Mouse (Mus musculus) heart, postnatal 25 days (tissue): ENCODE measurements around the gene Klf6. TPM values are rescaled to one million over a fixed set of nuclear protein-coding genes. Genes with fewer than 3 reads are reported as not detected.

Source experiments
- DNase-seq: peaks from one replicate; pipeline ENCODE4 v3.0.0; 2022; ENCODE audit warnings: low spot score
- intact Hi-C: fragments of 180-260 bp; cut with DNase I; formaldehyde crosslinking; loops from one replicate; pipeline ENCODE4 v1.15.1; 2025
- total RNA-seq, 2 experiments: library from RNA; stranded (reverse); gene quantifications; 2 replicates each; pipeline ENCODE4 v1.2.3; 2021

Klf6 gene
- total RNA-seq: 10 to 100 TPM; 47.7 to 55.1 TPM

- intact Hi-C loops: loop anchor here (2.0 to 10.0 kb wide), 9 partner anchors 59 to 1197 kb away; no protein-coding TSS in a partner anchor
Measured at GRCm38 (mm10) chr13:5861157-5862002, at the start of gene Klf6. Gene Klf6 (plus strand): TSS chr13:5861482.

GRCm38 (mm10) chr13:5813433-5813832 lies 47.8 kb upstream of the Klf6 start:
- DNase-seq: no peak
- intact Hi-C loops: no loop called here

More at GRCm38 (mm10) chr13:5861157-5862002, at the start of gene Klf6:
- peak; percentile 100 for DNase-seq

GRCm38 (mm10) chr13:5817250-5817649 lies 44.0 kb upstream of the Klf6 start:
- intact Hi-C loops: no loop called here
- DNase-seq: no peak

- DNase-seq: no peak
- intact Hi-C loops: no loop called here
Measured at GRCm38 (mm10) chr13:5819173-5819572, 42.1 kb upstream of the Klf6 start.

GRCm38 (mm10) chr13:5822586-5822985 lies 38.7 kb upstream of the Klf6 start:
- intact Hi-C loops: no loop called here
- DNase-seq: no peak

- no peak for DNase-seq
- intact Hi-C loops: no loop called here
Measured at GRCm38 (mm10) chr13:5823150-5823549, 38.1 kb upstream of the Klf6 start.

- DNase-seq: no peak
- intact Hi-C loops: no loop called here
Measured at GRCm38 (mm10) chr13:5824189-5824815, 37.0 kb upstream of the Klf6 start.

- peak; percentile 17 for DNase-seq
- intact Hi-C loops: no loop called here
Measured at GRCm38 (mm10) chr13:5826170-5826827, 35.0 kb upstream of the Klf6 start.

- no peak for DNase-seq
- intact Hi-C loops: no loop called here
Measured at GRCm38 (mm10) chr13:5831976-5832375, 29.3 kb upstream of the Klf6 start.

GRCm38 (mm10) chr13:5837174-5837777 lies 24.0 kb upstream of the Klf6 start:
- DNase-seq: no peak
- intact Hi-C loops: no loop called here

- no peak for DNase-seq
Measured at GRCm38 (mm10) chr13:5841418-5841817, 19.9 kb upstream of the Klf6 start.

GRCm38 (mm10) chr13:5842911-5843310 lies 18.4 kb upstream of the Klf6 start:
- no peak for DNase-seq

More at GRCm38 (mm10) chr13:5841418-5841817, 19.9 kb upstream of the Klf6 start:
- intact Hi-C loops: loop anchor here (5.0 kb wide), 1 partner anchor 39 kb away; no protein-coding TSS in a partner anchor

GRCm38 (mm10) chr13:5843829-5844228 lies 17.5 kb upstream of the Klf6 start:
- no peak for DNase-seq
- intact Hi-C loops: loop anchor here (5.0 kb wide), 1 partner anchor 42 kb away; no protein-coding TSS in a partner anchor

More at GRCm38 (mm10) chr13:5842911-5843310, 18.4 kb upstream of the Klf6 start:
- intact Hi-C loops: loop anchor here (5.0 kb wide), 1 partner anchor 41 kb away; no protein-coding TSS in a partner anchor

GRCm38 (mm10) chr13:5844338-5844737 lies 16.9 kb upstream of the Klf6 start:
- intact Hi-C loops: loop anchor here (5.0 kb wide), 1 partner anchor 42 kb away; no protein-coding TSS in a partner anchor
- no peak for DNase-seq

- intact Hi-C loops: no loop called here
- DNase-seq: no peak
Measured at GRCm38 (mm10) chr13:5845161-5845590, 16.1 kb upstream of the Klf6 start.

- DNase-seq: no peak
- intact Hi-C loops: no loop called here
Measured at GRCm38 (mm10) chr13:5845605-5846004, 15.7 kb upstream of the Klf6 start.

GRCm38 (mm10) chr13:5846860-5847259 lies 14.4 kb upstream of the Klf6 start:
- intact Hi-C loops: no loop called here
- DNase-seq: no peak

GRCm38 (mm10) chr13:5847736-5848135 lies 13.5 kb upstream of the Klf6 start:
- DNase-seq: no peak

GRCm38 (mm10) chr13:5860651-5861156 lies 578 bp upstream of the Klf6 start:
- no peak for DNase-seq
- intact Hi-C loops: loop anchor here (1.0 to 10.0 kb wide), 9 partner anchors 58 to 1196 kb away; no protein-coding TSS in a partner anchor

More at GRCm38 (mm10) chr13:5847736-5848135, 13.5 kb upstream of the Klf6 start:
- intact Hi-C loops: no loop called here
